Mouse (Mus musculus) lung, adult 2 months (tissue): ENCODE data around the gene Hdac6.

ENCODE experiments used
- CTCF ChIP-seq: fragments of 200-500 bp; IDR thresholded peaks from 2 replicates; pipeline ENCODE4 v1.5.1; 2011; ENCODE audit warnings: mild to moderate bottlenecking, low read length, control low read depth; ENCODE audit not compliant: insufficient read depth
- POLR2A ChIP-seq: fragments of 200-500 bp; IDR thresholded peaks from 2 replicates; pipeline ENCODE4 v1.6.1; 2011; ENCODE audit warnings: low read depth, mild to moderate bottlenecking, control low read depth, low read length, borderline replicate concordance; ENCODE audit errors: extremely low read depth

GRCm38 (mm10) chrX:7937667-7938066 is 10.0 kb downstream of the Hdac6 start:
- no peak for TF ChIP-seq POLR2A
- no peak for TF ChIP-seq CTCF
